ENCODE assay signal across 25 mouse cellular contexts in genomic region chr3:90977876-90978275, GRCm38 (mm10).
"Had no signal": no experiment of that assay in that cellular context is flagged by ENCODE, and none has a peak within 500 bp of the region (broad histone marks: within the 10 kb centered on the region; RNA-seq: fewer than 3 reads in every experiment).

No protein-coding gene starts in this region.

- H3K4me3 ChIP-seq: gastrocnemius, adult 2 months; heart, embryonic 10.5 days; heart, embryonic 12.5 days; hindbrain, embryonic 10.5 days; hindbrain, embryonic 12.5 days; intestine, embryonic 15.5 days; kidney, embryonic 15.5 days; limb, embryonic 13.5 days; limb, embryonic 15.5 days; liver, embryonic 12.5 days had no signal

- DNase-seq: gastrocnemius, adult 2 months; gastrocnemius, postnatal 10 days; gastrocnemius, postnatal 25 days; heart, adult 18-20 months; heart, postnatal 10 days; heart, postnatal 4 days; kidney, adult 2 months; kidney, adult 9 months; kidney, postnatal 14 days; kidney, postnatal 36 days; layer of hippocampus, adult 9-11 months; layer of hippocampus, postnatal 36 days; left cerebral cortex, postnatal 4 days had no signal

- H3K27ac ChIP-seq: gastrocnemius, adult 2 months; heart, embryonic 10.5 days; hindbrain, embryonic 10.5 days; hindbrain, embryonic 12.5 days; hindbrain, embryonic 14.5 days; intestine, embryonic 15.5 days; kidney, embryonic 15.5 days; kidney, postnatal 0 days; limb, embryonic 13.5 days; limb, embryonic 15.5 days; liver, embryonic 12.5 days; liver, embryonic 14.5 days had no signal
